Mouse (Mus musculus): ENCODE measurements at regions not wholly inside any gene's neighbourhood (a gene's known extent, or its start where the extent isn't known, plus 50 kb on each side); places are given as distances from the start of the nearest gene placed in this dataset.

GRCm38 (mm10) chr11:56898548-56898951 lies 112.6 kb upstream of the Gria1 start:
- H3K36me3 ChIP-seq (replicated peaks in 1 of 2; ENCODE audit: control insufficient read depth in 1 of 2, insufficient read depth in 1 of 2, low read length in 1 of 2), result no peaks in the 10 kb centered on the region
- dilution Hi-C loops (cut with MboI; ENCODE audit: extremely low pct_ligation_motif_present, extremely low pct_unique_long_range_greater_than_20kb, low sequenced_read_pairs) (no loop called here), in situ Hi-C loops (cut with MboI; ENCODE audit: low pct_ligation_motif_present, low pct_unique_long_range_greater_than_20kb, low sequenced_read_pairs) (no loop called here)
- H3K4me2 ChIP-seq (ENCODE audit: insufficient read depth, low read depth, poor library complexity, severe bottlenecking), result no peak overlapping the region
- H3K27me3 ChIP-seq (replicated peaks), result no peaks in the 10 kb centered on the region
- no peak for TF ChIP-seq SMC3 (IDR thresholded peaks at IDR 0.05; ENCODE audit: low read depth, low read length)
- no peak for TF ChIP-seq GABPA (IDR thresholded peaks at IDR 0.05; ENCODE audit: insufficient replicate concordance, low read depth, low read length)
- no peaks in the 10 kb centered on the region for H3K79me2 ChIP-seq (replicated peaks; ENCODE audit: control insufficient read depth, extremely low read depth, insufficient read depth, poor library complexity, severe bottlenecking)
- H3K4me3 ChIP-seq (replicated peaks in 1 of 3; ENCODE audit: low read depth in 2 of 3, low read length in 2 of 3, poor library complexity in 1 of 3), result no peak overlapping the region
- H3K9me3 ChIP-seq (replicated peaks; ENCODE audit: low read length), result peaks cover 60% of the 10 kb centered on the region
- no peak overlapping the region for H3K27ac ChIP-seq (ENCODE audit: insufficient read depth, low read depth)
- H3K4me1 ChIP-seq (ENCODE audit: control insufficient read depth in 1 of 2, insufficient read depth in 2 of 2), result no peaks in the 10 kb centered on the region
- no peak overlapping the region for H3K9ac ChIP-seq (ENCODE audit: insufficient read depth, low read depth)
- DNase-seq (ENCODE audit: extremely low read depth), result no peak

- no peak overlapping the region for H3K4me3 ChIP-seq (replicated peaks in 1 of 3; ENCODE audit: low read depth in 2 of 3, low read length in 2 of 3, poor library complexity in 1 of 3)
- no peaks in the 10 kb centered on the region for H3K4me1 ChIP-seq (ENCODE audit: control insufficient read depth in 1 of 2, insufficient read depth in 2 of 2)
- DNase-seq (ENCODE audit: extremely low read depth), result no peak
- no peak for TF ChIP-seq UBTF (IDR thresholded peaks at IDR 0.05; ENCODE audit: low read depth, low read length)
- TF ChIP-seq MYC (IDR thresholded peaks at IDR 0.05; ENCODE audit: low read depth, low read length), result no peak
- TF ChIP-seq ELF1 (IDR thresholded peaks at IDR 0.05; ENCODE audit: low read depth, low read length), result no peak
- no peak for TF ChIP-seq RCOR1 (conservative IDR thresholded peaks at IDR 0.05; ENCODE audit: low read depth, low read length)
- no peak for TF ChIP-seq POLR2AphosphoS2 (IDR thresholded peaks at IDR 0.05; ENCODE audit: low read depth, low read length)
- no peak for TF ChIP-seq RAD21 (IDR thresholded peaks at IDR 0.05; ENCODE audit: low read depth, low read length)
- TF ChIP-seq CHD2 (IDR thresholded peaks at IDR 0.05; ENCODE audit: low read length), result no peak
- no peak for TF ChIP-seq MXI1 (IDR thresholded peaks at IDR 0.05; ENCODE audit: low read depth, low read length)
- in situ Hi-C loops (cut with MboI; ENCODE audit: low pct_ligation_motif_present, low pct_unique_long_range_greater_than_20kb, low sequenced_read_pairs), result no loop called here
- peaks cover 61% of the 10 kb centered on the region for H3K9me3 ChIP-seq (replicated peaks; ENCODE audit: low read length)
- no peak overlapping the region for H3K9ac ChIP-seq (ENCODE audit: insufficient read depth, low read depth)
- H3K4me2 ChIP-seq (ENCODE audit: insufficient read depth, low read depth, poor library complexity, severe bottlenecking), result no peak overlapping the region
- H3K79me2 ChIP-seq (replicated peaks; ENCODE audit: control insufficient read depth, extremely low read depth, insufficient read depth, poor library complexity, severe bottlenecking), result no peaks in the 10 kb centered on the region
- H3K27me3 ChIP-seq (replicated peaks), result no peaks in the 10 kb centered on the region
- no peaks in the 10 kb centered on the region for H3K36me3 ChIP-seq (replicated peaks in 1 of 2; ENCODE audit: control insufficient read depth in 1 of 2, insufficient read depth in 1 of 2, low read length in 1 of 2)
- dilution Hi-C loops (cut with MboI; ENCODE audit: extremely low pct_ligation_motif_present, extremely low pct_unique_long_range_greater_than_20kb, low sequenced_read_pairs), result no loop called here
- H3K27ac ChIP-seq (ENCODE audit: insufficient read depth, low read depth), result no peak overlapping the region
These were observed 110.0 kb upstream of the Gria1 start for GRCm38 (mm10) chr11:56901201-56901600.

GRCm38 (mm10) chr11:56925368-56925896 lies 85.8 kb upstream of the Gria1 start:
- dilution Hi-C loops (cut with MboI; ENCODE audit: extremely low pct_ligation_motif_present, extremely low pct_unique_long_range_greater_than_20kb, low sequenced_read_pairs), result no loop called here
- no peak overlapping the region for H3K27ac ChIP-seq (ENCODE audit: insufficient read depth, low read depth)
- peaks cover 63% of the 10 kb centered on the region for H3K9me3 ChIP-seq (replicated peaks; ENCODE audit: low read length)
- no peaks in the 10 kb centered on the region for H3K79me2 ChIP-seq (replicated peaks; ENCODE audit: control insufficient read depth, extremely low read depth, insufficient read depth, poor library complexity, severe bottlenecking)
- H3K27me3 ChIP-seq (replicated peaks), result no peaks in the 10 kb centered on the region
- no peak overlapping the region for H3K9ac ChIP-seq (ENCODE audit: insufficient read depth, low read depth)
- no peak for TF ChIP-seq KAT2A (IDR thresholded peaks at IDR 0.05; ENCODE audit: insufficient replicate concordance, low read length)
- TF ChIP-seq TCF12 (IDR thresholded peaks at IDR 0.05; ENCODE audit: low read depth, low read length), result no peak
- no peak for TF ChIP-seq ZMIZ1 (IDR thresholded peaks at IDR 0.05; ENCODE audit: low read depth, low read length)
- TF ChIP-seq MAFK (IDR thresholded peaks at IDR 0.05; ENCODE audit: insufficient replicate concordance, low read length), result no peak
- TF ChIP-seq MEF2A (IDR thresholded peaks at IDR 0.05; ENCODE audit: borderline replicate concordance, low read depth, low read length), result no peak
- TF ChIP-seq IRF4 (IDR thresholded peaks at IDR 0.05; ENCODE audit: low read depth, low read length), result no peak
- no peak for TF ChIP-seq NELFE (IDR thresholded peaks at IDR 0.05; ENCODE audit: low read depth, low read length)
- no peak for TF ChIP-seq MXI1 (IDR thresholded peaks at IDR 0.05; ENCODE audit: low read depth, low read length)
- no peak for TF ChIP-seq CHD1 (IDR thresholded peaks at IDR 0.05; ENCODE audit: low read depth, low read length)
- TF ChIP-seq ZC3H11A (IDR thresholded peaks at IDR 0.05; ENCODE audit: low read depth, low read length), result no peak
- TF ChIP-seq CHD2 (IDR thresholded peaks at IDR 0.05; ENCODE audit: low read length), result no peak
- TF ChIP-seq MYC (IDR thresholded peaks at IDR 0.05; ENCODE audit: low read depth, low read length), result no peak
- no peak for TF ChIP-seq USF1 (IDR thresholded peaks at IDR 0.05; ENCODE audit: low read depth, low read length)
- H3K4me2 ChIP-seq (ENCODE audit: insufficient read depth, low read depth, poor library complexity, severe bottlenecking), result no peak overlapping the region
- H3K4me1 ChIP-seq (ENCODE audit: control insufficient read depth in 1 of 2, insufficient read depth in 2 of 2), result no peaks in the 10 kb centered on the region
- H3K4me3 ChIP-seq (replicated peaks in 1 of 3; ENCODE audit: low read depth in 2 of 3, low read length in 2 of 3, poor library complexity in 1 of 3), result no peak overlapping the region
- in situ Hi-C loops (cut with MboI; ENCODE audit: low pct_ligation_motif_present, low pct_unique_long_range_greater_than_20kb, low sequenced_read_pairs), result no loop called here
- H3K36me3 ChIP-seq (replicated peaks in 1 of 2; ENCODE audit: control insufficient read depth in 1 of 2, insufficient read depth in 1 of 2, low read length in 1 of 2), result no peaks in the 10 kb centered on the region
- no peak for DNase-seq (ENCODE audit: extremely low read depth)
